Mouse (Mus musculus) intestine, embryonic 14.5 days (tissue): ENCODE data around the gene Gabrb2. TPM values are rescaled to one million over a fixed set of nuclear protein-coding genes. Genes with fewer than 3 reads are reported as not detected.

Source experiments
- ATAC-seq: fragments of 200-750 bp; cut with Nextera tagmentation; replicated peaks from 2 replicates; pipeline ENCODE4 v1.8.0; 2017; ENCODE audit warnings: low read depth, moderate number of reproducible peaks, moderate TSS enrichment, moderate library complexity; ENCODE audit not compliant: low FRiP score, low TSS enrichment
- DNase-seq: peaks from one replicate; pipeline ENCODE4 v3.0.0-alpha.2; 2018; ENCODE audit warnings: low spot score
- H3K27ac ChIP-seq: fragments of 300-500 bp; sonication (generic); 2 replicates; pipeline ENCODE4 v1.5.1; 2014; ENCODE audit warnings: low read depth, mild to moderate bottlenecking, control low read depth
- H3K27me3 ChIP-seq: fragments of 300-500 bp; sonication (generic); replicated peaks from 2 replicates; pipeline ENCODE4 v1.6.1; 2014; ENCODE audit warnings: low read length, control low read depth; ENCODE audit not compliant: control insufficient read depth, insufficient read depth
- H3K36me3 ChIP-seq: fragments of 300-500 bp; sonication (generic); 2 replicates; pipeline ENCODE4 v1.6.1; 2014; ENCODE audit warnings: low read length, control low read depth; ENCODE audit not compliant: control insufficient read depth, insufficient read depth
- H3K4me1 ChIP-seq: fragments of 300-500 bp; sonication (generic); replicated peaks from 2 replicates; pipeline ENCODE4 v1.6.1; 2014; ENCODE audit warnings: low read length, control low read depth, mixed read lengths; ENCODE audit not compliant: control insufficient read depth, insufficient read depth
- H3K4me2 ChIP-seq: fragments of 300-500 bp; sonication (generic); 2 replicates; pipeline ENCODE4 v1.6.1; 2014; ENCODE audit warnings: low read length
- H3K4me3 ChIP-seq: fragments of 300-500 bp; sonication (generic); 2 replicates; pipeline ENCODE4 v1.5.1; 2014; ENCODE audit warnings: low read depth, low read length, control low read depth, mixed read lengths
- H3K9ac ChIP-seq: fragments of 300-500 bp; sonication (generic); 2 replicates; pipeline ENCODE4 v1.6.1; 2014; ENCODE audit warnings: mild to moderate bottlenecking, low read length
- H3K9me3 ChIP-seq: fragments of 300-500 bp; sonication (generic); 2 replicates; pipeline ENCODE4 v1.6.1; 2016; ENCODE audit warnings: low read length, control low read depth; ENCODE audit not compliant: control insufficient read depth
- WGBS: fragments of 180-500 bp; shearing (Covaris S2); extraction: QIAGEN DNeasy Blood & Tissue Kit; methylation state at CpG from one replicate; pipeline ENCODE4 v1.1.7; 2014; 5-methylcytosine and 5-hydroxymethylcytosine counted together
- polyA plus RNA-seq: library from polyadenylated mRNA; unstranded; fragments of >200 nt; fragmentation: Nextera tagmentation; extraction: Ambion mirVana; gene quantifications from 2 replicates; pipeline ENCODE4 v1.2.1, GENCODE M21; 2014

The Gabrb2 gene
- polyA plus RNA-seq, 1 experiment from 2014 or later = 2.5 TPM

DNA sequence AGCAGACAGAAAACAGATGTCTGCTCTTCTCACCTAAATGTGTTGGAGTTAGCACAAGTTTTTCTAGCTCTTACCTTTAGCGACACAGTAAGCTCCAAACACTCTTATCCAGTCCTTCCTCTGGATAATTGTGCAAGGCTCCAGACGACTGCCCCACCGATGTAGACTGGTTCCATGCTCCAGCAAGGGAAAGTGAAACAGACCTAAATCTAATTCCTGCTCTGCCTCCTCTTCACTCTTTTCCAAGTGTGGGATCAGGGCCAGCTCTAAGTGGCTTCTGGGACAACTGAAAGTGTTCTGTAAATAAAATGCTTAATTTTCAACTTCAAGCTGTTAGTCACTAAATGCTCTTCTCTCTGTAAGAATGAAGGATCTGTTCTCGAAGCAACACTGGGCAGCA is 201.6 kb downstream of the Gabrb2 start:
- 73% methylated on average over 4 of the region's 4 CpGs for WGBS
- ATAC-seq (no peak), DNase-seq (no peak)
- Histone ChIP-seq H3K36me3 (no peaks in the 10 kb centered on the region), H3K9ac (no peak overlapping the region), H3K4me1 (no peaks in the 10 kb centered on the region), H3K9me3 (no peaks in the 10 kb centered on the region), H3K27me3 (no peaks in the 10 kb centered on the region), H3K4me3 (no peak overlapping the region), H3K27ac (no peak overlapping the region), H3K4me2 (no peak overlapping the region)

DNA sequence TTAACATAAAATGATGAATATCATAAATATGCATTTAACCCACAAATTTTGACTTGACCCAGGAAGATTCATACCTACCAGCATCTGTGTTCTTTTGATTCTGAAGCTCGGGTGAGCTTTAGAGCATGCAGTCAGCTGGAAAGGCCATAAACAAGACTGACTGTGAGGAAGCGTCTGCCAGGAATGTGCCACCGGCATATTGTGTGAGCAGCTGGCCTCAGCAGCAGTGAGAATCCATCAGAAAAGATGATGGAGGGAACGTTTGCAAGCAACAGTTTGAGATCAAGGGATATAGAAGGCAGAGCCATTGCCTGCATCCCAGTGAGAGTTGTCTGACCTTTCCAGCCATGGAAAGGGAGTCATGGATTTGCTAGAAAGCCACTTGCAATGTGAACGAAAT is 230.6 kb downstream of the Gabrb2 start:
- no peaks in the 10 kb centered on the region for H3K4me1 ChIP-seq
- H3K9ac ChIP-seq = no peak overlapping the region
- 39% methylated on average over 5 of the region's 5 CpGs for WGBS
- H3K36me3 ChIP-seq = no peaks in the 10 kb centered on the region
- H3K4me2 ChIP-seq = no peak overlapping the region
- no peaks in the 10 kb centered on the region for H3K27me3 ChIP-seq
- H3K27ac ChIP-seq = no peak overlapping the region
- no peak for DNase-seq
- ATAC-seq = no peak
- H3K4me3 ChIP-seq = no peak overlapping the region
- H3K9me3 ChIP-seq = no peaks in the 10 kb centered on the region

DNA sequence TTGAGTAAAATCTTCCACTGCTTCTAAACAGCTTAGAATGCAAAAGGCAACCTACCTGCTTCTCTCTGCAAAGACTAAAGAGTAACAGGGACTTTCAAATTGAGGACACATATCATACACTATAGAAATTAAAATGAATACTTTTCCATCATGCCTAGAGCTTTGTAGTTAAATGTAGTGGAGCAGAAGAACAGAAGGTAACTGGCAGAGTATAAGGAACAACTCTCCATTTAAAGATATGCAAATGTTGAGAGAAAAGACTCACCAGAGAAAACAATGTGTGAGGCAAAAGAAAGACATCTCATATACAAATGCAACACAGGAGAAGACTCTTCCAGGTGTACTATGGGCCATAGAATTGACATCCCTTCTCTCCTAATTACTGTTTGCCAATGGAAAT is 232.0 kb downstream of the Gabrb2 start:
- no peak for DNase-seq
- H3K4me1 ChIP-seq = no peaks in the 10 kb centered on the region
- no peak overlapping the region for H3K4me2 ChIP-seq
- no peaks in the 10 kb centered on the region for H3K9me3 ChIP-seq
- H3K27ac ChIP-seq = no peak overlapping the region
- no peaks in the 10 kb centered on the region for H3K27me3 ChIP-seq
- no peak overlapping the region for H3K9ac ChIP-seq
- no peaks in the 10 kb centered on the region for H3K36me3 ChIP-seq
- no peak overlapping the region for H3K4me3 ChIP-seq
- ATAC-seq = no peak

DNA sequence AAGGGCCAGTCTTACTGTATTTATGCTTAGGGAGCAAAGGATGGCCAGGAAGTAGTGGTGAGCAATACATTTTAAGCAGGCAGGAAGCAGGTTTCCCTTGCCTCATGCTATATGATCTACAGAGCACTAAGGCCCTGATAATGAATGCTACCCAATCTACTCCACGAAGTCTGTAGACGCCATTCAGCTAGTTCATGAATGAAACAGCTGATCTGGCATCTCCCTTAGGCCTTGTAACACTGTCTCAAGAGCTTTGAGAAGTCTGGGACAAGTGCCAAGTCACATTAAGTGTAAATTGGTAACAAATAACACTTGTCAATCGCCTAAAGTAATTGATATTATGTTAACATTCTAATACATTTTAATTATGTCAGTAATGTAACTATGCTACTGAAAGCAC is 234.6 kb downstream of the Gabrb2 start:
- DNase-seq = no peak
- H3K27ac ChIP-seq = no peak overlapping the region
- no peak overlapping the region for H3K4me3 ChIP-seq
- WGBS = 55% methylated on average over 3 of the region's 3 CpGs
- no peaks in the 10 kb centered on the region for H3K27me3 ChIP-seq
- H3K4me1 ChIP-seq = no peaks in the 10 kb centered on the region
- H3K9ac ChIP-seq = no peak overlapping the region
- H3K4me2 ChIP-seq = no peak overlapping the region
- no peaks in the 10 kb centered on the region for H3K36me3 ChIP-seq
- no peak for ATAC-seq
- no peaks in the 10 kb centered on the region for H3K9me3 ChIP-seq

DNA sequence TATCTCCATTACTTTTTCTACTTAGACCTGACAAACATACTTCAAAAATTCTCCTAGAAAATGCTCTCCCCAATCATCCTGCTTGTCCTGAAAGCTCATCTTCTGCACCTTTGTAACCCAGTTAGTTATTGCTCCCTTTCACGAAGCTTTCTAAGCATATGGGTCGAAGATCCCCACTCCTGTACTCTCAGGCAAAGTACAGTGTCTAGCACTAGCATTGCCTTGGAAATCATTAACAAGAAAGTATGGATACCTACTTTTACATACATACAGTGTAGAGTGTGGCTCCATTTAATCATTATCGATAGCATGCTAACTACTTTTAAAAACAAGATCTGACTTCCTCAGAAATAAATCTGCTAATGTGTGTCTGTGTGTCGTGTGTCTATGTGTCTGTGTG is 249.1 kb downstream of the Gabrb2 start:
- H3K4me3 ChIP-seq = no peak overlapping the region
- H3K36me3 ChIP-seq = no peaks in the 10 kb centered on the region
- ATAC-seq = no peak
- no peaks in the 10 kb centered on the region for H3K4me1 ChIP-seq
- H3K9ac ChIP-seq = no peak overlapping the region
- no peaks in the 10 kb centered on the region for H3K9me3 ChIP-seq
- WGBS = 84% methylated on average over 4 of the region's 4 CpGs
- DNase-seq = no peak
- H3K4me2 ChIP-seq = no peak overlapping the region
- H3K27me3 ChIP-seq = no peaks in the 10 kb centered on the region
- H3K27ac ChIP-seq = no peak overlapping the region

Other genes with a start within 250 kb of the Gabrb2 start
- gene Gabra1, start 236.8 kb upstream of the Gabrb2 start, polyA plus RNA-seq = 4.3 and 4.4 TPM in 2 replicates
- not detected in 2 replicates for gene Gabra6, start 98.7 kb upstream of the Gabrb2 start, polyA plus RNA-seq